In the genomic region with DNA sequence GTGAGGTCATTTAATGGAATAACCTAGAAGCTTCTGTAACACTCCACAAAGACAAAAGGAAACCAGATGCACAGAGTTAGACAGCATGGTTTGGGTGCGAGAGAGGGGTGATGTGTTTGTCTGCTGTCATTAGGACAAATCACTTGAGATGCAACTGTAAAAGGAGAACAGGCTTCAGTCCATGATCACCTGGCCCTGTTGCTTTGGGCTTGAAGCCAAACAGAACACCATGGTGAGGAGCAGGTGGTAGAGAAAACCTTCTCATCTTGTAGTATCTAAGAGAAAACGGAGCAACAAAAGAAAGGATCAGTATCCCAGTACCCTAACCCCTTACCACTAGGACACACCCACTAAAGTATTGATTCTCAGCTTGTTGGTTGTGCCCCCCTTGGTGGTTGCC, we compare ENCODE assay signal across 23 mouse cellular contexts.
"Had no signal": no experiment of that assay in that cellular context is flagged by ENCODE, and none has a peak within 500 bp of the region (broad histone marks: within the 10 kb centered on the region; RNA-seq: fewer than 3 reads in every experiment).

No protein-coding gene starts in this region.

- H3K27ac ChIP-seq: kidney, embryonic 15.5 days; limb, embryonic 12.5 days; limb, embryonic 15.5 days; liver, embryonic 14.5 days; macrophage; midbrain, embryonic 10.5 days; midbrain, embryonic 13.5 days; neural tube, embryonic 13.5 days; stomach, embryonic 15.5 days had no signal

- DNase-seq: kidney, postnatal 10 days; kidney, postnatal 4 days; left cerebral cortex, postnatal 4 days; liver, postnatal 0 days; lung, embryonic 14.5 days; retina, postnatal 1 day; right cerebral cortex, postnatal 25 days; spleen, adult 18-20 months; thymus, postnatal 25 days had no signal

- H3K4me2 ChIP-seq: kidney, embryonic 15.5 days; limb, embryonic 12.5 days; limb, embryonic 15.5 days; liver, embryonic 11.5 days; lung, embryonic 14.5 days; midbrain, embryonic 13.5 days; neural tube, embryonic 13.5 days; stomach, embryonic 15.5 days had no signal

- H3K36me3 ChIP-seq: kidney, embryonic 15.5 days; limb, embryonic 12.5 days; limb, embryonic 15.5 days; midbrain, embryonic 10.5 days; midbrain, embryonic 13.5 days; neural tube, embryonic 13.5 days; stomach, embryonic 15.5 days had no signal

- ATAC-seq: liver, postnatal 0 days; lung, postnatal 0 days; midbrain, embryonic 13.5 days; midbrain, embryonic 16.5 days had no signal

- H3K4me3 ChIP-seq: kidney, embryonic 15.5 days; limb, embryonic 12.5 days; limb, embryonic 15.5 days; megakaryocyte, embryonic 14.5 days; midbrain, embryonic 10.5 days; midbrain, embryonic 13.5 days; myocyte; neural tube, embryonic 13.5 days; stomach, embryonic 15.5 days had no signal

- H3K4me1 ChIP-seq: kidney, embryonic 15.5 days; limb, embryonic 12.5 days; limb, embryonic 15.5 days; megakaryocyte, embryonic 14.5 days; midbrain, embryonic 10.5 days; midbrain, embryonic 13.5 days; neural tube, embryonic 13.5 days; stomach, embryonic 15.5 days had no signal

- H3K9ac ChIP-seq: kidney, embryonic 15.5 days; limb, embryonic 12.5 days; limb, embryonic 15.5 days; liver, embryonic 14.5 days; liver, postnatal 0 days; lung, embryonic 14.5 days; midbrain, embryonic 13.5 days; neural tube, embryonic 13.5 days; stomach, embryonic 15.5 days had no signal

- H3K27me3 ChIP-seq: kidney, embryonic 15.5 days; limb, embryonic 12.5 days; limb, embryonic 15.5 days; megakaryocyte, embryonic 14.5 days; midbrain, embryonic 13.5 days; neural tube, embryonic 13.5 days; stomach, embryonic 15.5 days had no signal

- H3K9me3 ChIP-seq: limb, embryonic 15.5 days; midbrain, embryonic 13.5 days; neural tube, embryonic 13.5 days; stomach, embryonic 15.5 days had no signal
